Mouse (Mus musculus) forebrain, embryonic 12.5 days (tissue): ENCODE data around the gene Brpf3. TPM values are rescaled to one million over a fixed set of nuclear protein-coding genes. Genes with fewer than 3 reads are reported as not detected.
"Not testable (repeated sequence)": the region's sequence is repeated elsewhere in the genome, so short reads cannot be mapped to it uniquely, and the experiment has no call there.

Experiments used
- ATAC-seq: fragments of 200-750 bp; cut with Nextera tagmentation; 2 replicates; pipeline ENCODE4 v1.8.0; 2017; ENCODE audit warnings: moderate TSS enrichment; ENCODE audit not compliant: low FRiP score
- H3K27ac ChIP-seq: fragments of 300-500 bp; sonication (generic); 2 replicates; pipeline ENCODE4 v1.5.1; 2016; ENCODE audit warnings: mild to moderate bottlenecking
- H3K27me3 ChIP-seq: fragments of 300-500 bp; sonication (generic); 2 replicates; pipeline ENCODE4 v1.6.1; 2016; ENCODE audit warnings: mild to moderate bottlenecking
- H3K36me3 ChIP-seq: fragments of 300-500 bp; sonication (generic); replicated peaks from 2 replicates; pipeline ENCODE4 v1.6.1; 2016; ENCODE audit warnings: mild to moderate bottlenecking
- H3K4me1 ChIP-seq: fragments of 300-500 bp; sonication (generic); 2 replicates; pipeline ENCODE4 v1.6.1; 2016
- H3K4me2 ChIP-seq: fragments of 300-500 bp; sonication (generic); 2 replicates; pipeline ENCODE4 v1.6.1; 2016; ENCODE audit warnings: mild to moderate bottlenecking, moderate library complexity
- H3K4me3 ChIP-seq: fragments of 300-500 bp; sonication (generic); replicated peaks from 2 replicates; pipeline ENCODE4 v1.5.1; 2016; ENCODE audit warnings: mild to moderate bottlenecking
- H3K9ac ChIP-seq: fragments of 300-500 bp; sonication (generic); 2 replicates; pipeline ENCODE4 v1.6.1; 2016; ENCODE audit warnings: mild to moderate bottlenecking
- H3K9me3 ChIP-seq: fragments of 300-500 bp; sonication (generic); 2 replicates; pipeline ENCODE4 v1.6.1; 2016
- WGBS: fragments of 180-500 bp; shearing (Covaris S2); methylation state at CpG from one replicate; pipeline ENCODE4 v1.1.7; 2016; 5-methylcytosine and 5-hydroxymethylcytosine counted together
- polyA plus RNA-seq: library from polyadenylated mRNA; unstranded; fragments of >200 nt; fragmentation: Nextera tagmentation; extraction: Ambion mirVana; gene quantifications from 2 replicates; pipeline ENCODE4 v1.2.1, GENCODE M21; 2016

Brpf3 gene
- polyA plus RNA-seq, 1 experiment from 2014 or later: 16.2 TPM

DNA sequence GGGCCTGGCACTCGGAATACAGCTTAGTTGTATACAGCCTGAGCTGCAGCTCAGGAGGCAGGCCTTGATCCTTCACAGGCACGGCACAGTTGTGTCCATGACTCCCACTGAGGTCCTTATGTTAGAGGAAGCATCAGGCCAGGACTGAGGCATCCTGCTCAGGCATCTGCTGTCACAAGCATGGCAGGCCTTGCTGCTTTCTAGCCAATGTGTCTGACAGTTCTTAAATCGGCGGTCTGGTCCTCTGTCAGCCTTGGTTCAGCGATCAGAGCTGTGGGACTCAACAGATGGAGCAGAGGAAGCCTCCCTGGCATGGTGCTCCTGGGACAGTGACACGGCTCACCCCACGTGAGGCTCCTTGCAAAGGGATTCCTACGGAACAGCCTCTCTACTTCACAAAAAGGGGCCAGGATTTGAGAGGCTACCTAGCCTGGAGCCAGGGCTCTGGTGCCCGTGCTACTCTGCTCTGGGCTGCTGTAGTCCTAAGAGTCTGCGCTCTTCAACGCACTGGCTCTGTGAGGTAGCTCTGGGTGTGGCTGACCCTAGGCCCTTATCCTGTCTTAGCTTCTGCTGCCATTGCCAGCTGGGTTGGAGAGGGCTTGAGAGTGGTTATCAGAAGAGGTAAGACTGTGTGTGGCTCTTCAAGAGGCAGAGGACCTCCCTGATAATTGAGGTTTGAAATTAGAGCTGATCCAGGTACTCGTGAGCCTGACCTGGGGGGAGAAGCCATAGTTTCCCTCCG lies 22.3 kb downstream of the Brpf3 start:
- Histone ChIP-seq H3K4me1 (no peaks in the 10 kb centered on the region), H3K27ac (no peak overlapping the region), H3K9me3 (no peaks in the 10 kb centered on the region), H3K36me3 (peaks cover 98% of the 10 kb centered on the region), H3K27me3 (no peaks in the 10 kb centered on the region), H3K4me2 (no peak overlapping the region), H3K9ac (no peak overlapping the region), H3K4me3 (no peak overlapping the region)
- ATAC-seq: no peak
- 93% methylated on average over 13 of the region's 13 CpGs for WGBS

DNA sequence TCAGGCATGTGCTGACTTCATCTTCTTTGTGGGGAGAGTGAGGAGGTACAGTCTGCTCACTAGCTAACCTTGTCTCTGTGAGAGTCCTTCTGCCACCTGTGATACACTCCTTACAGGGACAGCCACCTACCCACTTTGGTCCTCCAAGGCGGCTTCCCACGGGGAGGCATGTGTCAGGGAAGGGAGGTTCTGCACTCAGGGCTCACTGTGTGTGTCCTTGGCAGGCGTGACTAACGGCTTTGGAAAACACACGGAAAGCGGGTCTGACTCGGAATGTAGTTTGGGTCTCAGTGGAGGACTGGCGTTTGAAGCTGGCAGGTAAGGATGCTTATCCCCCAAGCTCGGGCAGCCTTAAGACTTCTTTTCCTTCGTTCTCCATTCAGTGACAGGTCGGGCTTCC lies 22.9 kb downstream of the Brpf3 start:
- H3K4me1 ChIP-seq: no peaks in the 10 kb centered on the region
- no peak overlapping the region for H3K9ac ChIP-seq
- no peak for ATAC-seq
- no peaks in the 10 kb centered on the region for H3K27me3 ChIP-seq
- 89% methylated on average over 11 of the region's 11 CpGs for WGBS
- no peak overlapping the region for H3K27ac ChIP-seq
- H3K4me3 ChIP-seq: no peak overlapping the region
- peaks cover 98% of the 10 kb centered on the region for H3K36me3 ChIP-seq
- no peaks in the 10 kb centered on the region for H3K9me3 ChIP-seq
- no peak overlapping the region for H3K4me2 ChIP-seq

- WGBS: 91% methylated on average over 6 of the region's 6 CpGs
- H3K36me3 ChIP-seq: peaks cover 99% of the 10 kb centered on the region
- H3K9ac ChIP-seq: no peak overlapping the region
- H3K4me1 ChIP-seq: no peaks in the 10 kb centered on the region
- no peaks in the 10 kb centered on the region for H3K27me3 ChIP-seq
- no peak overlapping the region for H3K4me3 ChIP-seq
- H3K4me2 ChIP-seq: no peak overlapping the region
- ATAC-seq: no peak
- no peaks in the 10 kb centered on the region for H3K9me3 ChIP-seq
- H3K27ac ChIP-seq: no peak overlapping the region
Measured at GRCm38 (mm10) chr17:28824896-28825295, 24.0 kb downstream of the Brpf3 start.

GRCm38 (mm10) chr17:28825359-28826041 lies 24.6 kb downstream of the Brpf3 start:
- H3K36me3 ChIP-seq: peaks cover 98% of the 10 kb centered on the region

DNA sequence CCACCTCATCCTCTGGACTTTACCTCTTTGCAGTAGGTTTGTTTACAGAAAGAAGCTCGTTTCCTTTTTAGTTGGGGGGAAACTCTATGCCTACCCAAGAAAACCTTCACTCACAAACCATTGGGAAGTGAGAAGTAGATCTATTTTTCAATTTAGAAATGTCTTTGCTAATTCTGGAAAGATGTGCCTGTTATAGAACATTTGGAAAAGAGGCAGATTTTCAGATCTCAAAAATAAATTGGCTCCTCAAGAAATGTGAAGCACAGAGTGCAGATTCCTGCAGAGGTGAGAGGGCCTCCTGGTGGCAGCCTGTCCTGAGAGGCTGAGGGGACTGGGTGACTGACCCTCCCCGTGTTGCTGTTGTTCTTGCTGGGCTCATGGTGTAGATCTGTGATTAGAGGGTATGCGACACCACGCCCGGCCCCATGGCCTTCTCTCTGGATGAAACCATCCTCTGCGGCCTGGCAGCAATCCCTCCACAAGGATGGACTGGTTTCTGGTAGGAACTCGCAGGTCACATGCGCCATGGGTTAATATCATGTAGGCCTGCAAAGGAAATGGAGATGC lies 26.9 kb downstream of the Brpf3 start:
- Histone ChIP-seq H3K9ac (no peak overlapping the region), H3K27me3 (no peaks in the 10 kb centered on the region), H3K27ac (no peak overlapping the region), H3K4me1 (no peaks in the 10 kb centered on the region), H3K4me2 (no peak overlapping the region), H3K4me3 (no peak overlapping the region), H3K9me3 (no peaks in the 10 kb centered on the region), H3K36me3 (peaks cover 98% of the 10 kb centered on the region)
- ATAC-seq: no peak
- 91% methylated on average over 8 of the region's 8 CpGs for WGBS

More at GRCm38 (mm10) chr17:28825359-28826041, 24.6 kb downstream of the Brpf3 start:
- WGBS: 94% methylated on average over 6 of the region's 6 CpGs
- Histone ChIP-seq H3K4me2 (no peak overlapping the region), H3K27ac (no peak overlapping the region), H3K9ac (no peak overlapping the region), H3K9me3 (no peaks in the 10 kb centered on the region), H3K27me3 (no peaks in the 10 kb centered on the region), H3K4me1 (no peaks in the 10 kb centered on the region), H3K4me3 (no peak overlapping the region)
- no peak for ATAC-seq

GRCm38 (mm10) chr17:28829120-28829519 lies 28.2 kb downstream of the Brpf3 start:
- 88% methylated on average over 14 of the region's 14 CpGs for WGBS
- Histone ChIP-seq H3K27ac (no peak overlapping the region), H3K9me3 (no peaks in the 10 kb centered on the region), H3K4me3 (no peak overlapping the region), H3K36me3 (peaks cover 98% of the 10 kb centered on the region), H3K4me1 (no peaks in the 10 kb centered on the region), H3K9ac (no peak overlapping the region), H3K4me2 (no peak overlapping the region), H3K27me3 (no peaks in the 10 kb centered on the region)
- ATAC-seq: no peak

GRCm38 (mm10) chr17:28831065-28831464 lies 30.2 kb downstream of the Brpf3 start:
- Histone ChIP-seq H3K4me1 (no peaks in the 10 kb centered on the region), H3K27ac (no peak overlapping the region), H3K9ac (no peak overlapping the region), H3K4me3 (no peak overlapping the region), H3K27me3 (no peaks in the 10 kb centered on the region), H3K36me3 (peaks cover 93% of the 10 kb centered on the region), H3K9me3 (no peaks in the 10 kb centered on the region), H3K4me2 (no peak overlapping the region)
- no peak for ATAC-seq
- 83% methylated on average over 7 of the region's 8 CpGs for WGBS

GRCm38 (mm10) chr17:28832040-28832439 lies 31.1 kb downstream of the Brpf3 start:
- Histone ChIP-seq H3K36me3 (peaks cover 93% of the 10 kb centered on the region), H3K4me1 (no peaks in the 10 kb centered on the region), H3K4me2 (no peak overlapping the region), H3K27ac (no peak overlapping the region), H3K4me3 (no peak overlapping the region), H3K9me3 (no peaks in the 10 kb centered on the region), H3K9ac (no peak overlapping the region), H3K27me3 (no peaks in the 10 kb centered on the region)
- ATAC-seq: no peak
- WGBS: 88% methylated on average over 9 of the region's 9 CpGs

DNA sequence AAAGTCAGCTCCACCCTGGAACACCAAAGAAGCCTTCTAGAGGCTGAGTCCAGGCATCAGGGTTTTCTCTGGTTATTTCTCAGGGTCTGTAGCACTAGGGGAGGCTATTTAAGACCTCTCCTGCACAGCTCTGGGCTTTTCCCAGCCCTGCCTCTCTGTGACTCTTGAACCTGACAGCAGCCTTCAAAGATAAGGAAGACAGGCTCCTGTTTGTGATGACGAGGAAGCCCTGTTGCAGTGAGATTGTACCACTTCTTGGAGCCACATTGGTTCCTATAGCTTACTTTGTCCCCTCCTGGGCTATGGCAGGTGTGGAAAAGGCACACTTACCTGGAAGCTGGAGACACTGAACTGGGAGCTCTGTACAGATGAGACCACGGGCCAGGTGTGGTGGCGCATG lies 32.0 kb downstream of the Brpf3 start:
- Histone ChIP-seq H3K36me3 (peaks cover 94% of the 10 kb centered on the region), H3K9me3 (no peaks in the 10 kb centered on the region), H3K27me3 (no peaks in the 10 kb centered on the region), H3K4me1 (no peaks in the 10 kb centered on the region), H3K9ac (no peak overlapping the region), H3K4me3 (no peak overlapping the region), H3K27ac (no peak overlapping the region), H3K4me2 (no peak overlapping the region)
- 92% methylated on average over 3 of the region's 3 CpGs for WGBS
- no peak for ATAC-seq

- no peaks in the 10 kb centered on the region for H3K4me1 ChIP-seq
- H3K4me2 ChIP-seq: no peak overlapping the region
- H3K27me3 ChIP-seq: no peaks in the 10 kb centered on the region
- no peak overlapping the region for H3K27ac ChIP-seq
- WGBS: 87% methylated on average over 10 of the region's 10 CpGs
- H3K9ac ChIP-seq: no peak overlapping the region
- ATAC-seq: no peak
- no peaks in the 10 kb centered on the region for H3K9me3 ChIP-seq
- peaks cover 94% of the 10 kb centered on the region for H3K36me3 ChIP-seq
- no peak overlapping the region for H3K4me3 ChIP-seq
Measured at GRCm38 (mm10) chr17:28834676-28835075, 33.8 kb downstream of the Brpf3 start.

DNA sequence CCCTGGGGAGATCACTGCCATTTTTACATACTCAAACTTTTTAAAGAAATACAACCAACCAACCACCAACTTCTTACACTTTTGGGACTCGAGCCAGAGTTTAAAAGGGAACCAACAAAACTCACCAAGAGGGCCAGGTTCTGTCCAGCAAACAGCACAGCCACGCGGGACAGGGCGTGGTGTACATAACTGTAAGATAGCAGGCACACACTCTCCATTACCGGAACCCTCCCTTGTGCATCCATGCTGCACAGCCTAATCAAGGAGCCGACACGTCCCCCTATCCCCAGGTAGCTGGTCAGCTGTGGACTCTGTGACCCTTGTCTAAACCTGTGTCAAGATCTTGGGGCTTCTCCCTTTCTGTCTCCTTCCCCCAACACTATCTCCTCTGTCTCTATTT lies 37.0 kb downstream of the Brpf3 start:
- Histone ChIP-seq H3K27me3 (no peaks in the 10 kb centered on the region), H3K4me3 (no peak overlapping the region), H3K4me2 (no peak overlapping the region), H3K4me1 (no peaks in the 10 kb centered on the region), H3K9ac (no peak overlapping the region), H3K36me3 (peaks cover 67% of the 10 kb centered on the region), H3K27ac (no peak overlapping the region), H3K9me3 (peaks cover 6% of the 10 kb centered on the region; the same call in 1 of the 2 replicates)
- 88% methylated on average over 7 of the region's 7 CpGs for WGBS
- no peak for ATAC-seq

DNA sequence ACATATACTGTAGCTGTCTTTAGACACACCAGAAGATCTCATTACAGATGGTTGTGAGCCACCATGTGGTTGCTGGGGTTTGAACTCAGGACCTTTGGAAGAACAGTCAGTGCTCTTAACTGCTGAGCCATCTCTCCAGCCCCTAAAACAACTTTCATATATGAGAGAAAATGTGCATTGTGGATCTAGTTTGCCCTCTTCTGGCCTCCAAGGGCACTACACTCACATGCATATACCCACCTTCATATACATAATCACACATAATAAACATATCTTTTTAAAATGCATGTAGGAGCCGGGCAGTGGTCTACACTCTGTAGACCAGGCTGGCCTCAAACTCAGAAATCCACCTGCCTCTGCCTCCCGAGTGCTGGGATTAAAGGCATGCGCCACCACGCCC lies 41.1 kb downstream of the Brpf3 start:
- H3K9ac ChIP-seq, H3K27ac ChIP-seq, H3K4me3 ChIP-seq, H3K27me3 ChIP-seq, H3K9me3 ChIP-seq, ATAC-seq, H3K4me2 ChIP-seq, H3K4me1 ChIP-seq: not testable (repeated sequence)
- 96% methylated on average over 4 of the region's 4 CpGs for WGBS
- H3K36me3 ChIP-seq: peaks cover 31% of the 10 kb centered on the region
